Mouse (Mus musculus): ENCODE measurements around the gene Stk25.

DNA sequence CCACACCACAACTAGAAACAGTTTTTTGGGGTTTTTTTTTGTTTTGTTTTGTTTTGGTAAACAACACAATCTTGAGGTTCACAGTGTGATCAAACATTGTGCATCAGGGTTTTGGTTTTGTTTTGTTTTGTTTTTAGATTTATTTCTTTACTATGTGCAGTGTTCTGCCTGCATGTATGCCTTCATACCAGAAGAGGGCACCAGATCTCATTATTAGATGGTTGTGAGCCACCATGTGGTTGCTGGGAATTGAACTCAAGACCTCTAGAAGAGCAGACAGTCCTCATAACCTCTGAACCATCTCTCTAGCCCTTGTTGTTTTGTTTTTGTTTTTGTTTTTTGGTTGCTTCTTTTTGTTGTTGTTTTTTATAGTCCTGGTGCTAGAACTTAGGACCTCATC, 64.5 kb downstream of the Stk25 start:
- TF ChIP-seq POLR2A (IDR thresholded peaks at IDR 0.05; ENCODE audit: low read depth, low read length) (no peak), CTCF (IDR thresholded peaks at IDR 0.05; ENCODE audit: borderline replicate concordance, insufficient read depth, low read length) (no peak)
